Mouse (Mus musculus) embryo, embryonic 11.5 days (tissue): Measurements from ENCODE around the gene Slc1a3.

ENCODE experiments used
- DNase-seq: peaks from one replicate; pipeline ENCODE4 v3.0.0-alpha.2; 2012; ENCODE audit warnings: low read depth, low spot score

Slc1a3 gene

DNA sequence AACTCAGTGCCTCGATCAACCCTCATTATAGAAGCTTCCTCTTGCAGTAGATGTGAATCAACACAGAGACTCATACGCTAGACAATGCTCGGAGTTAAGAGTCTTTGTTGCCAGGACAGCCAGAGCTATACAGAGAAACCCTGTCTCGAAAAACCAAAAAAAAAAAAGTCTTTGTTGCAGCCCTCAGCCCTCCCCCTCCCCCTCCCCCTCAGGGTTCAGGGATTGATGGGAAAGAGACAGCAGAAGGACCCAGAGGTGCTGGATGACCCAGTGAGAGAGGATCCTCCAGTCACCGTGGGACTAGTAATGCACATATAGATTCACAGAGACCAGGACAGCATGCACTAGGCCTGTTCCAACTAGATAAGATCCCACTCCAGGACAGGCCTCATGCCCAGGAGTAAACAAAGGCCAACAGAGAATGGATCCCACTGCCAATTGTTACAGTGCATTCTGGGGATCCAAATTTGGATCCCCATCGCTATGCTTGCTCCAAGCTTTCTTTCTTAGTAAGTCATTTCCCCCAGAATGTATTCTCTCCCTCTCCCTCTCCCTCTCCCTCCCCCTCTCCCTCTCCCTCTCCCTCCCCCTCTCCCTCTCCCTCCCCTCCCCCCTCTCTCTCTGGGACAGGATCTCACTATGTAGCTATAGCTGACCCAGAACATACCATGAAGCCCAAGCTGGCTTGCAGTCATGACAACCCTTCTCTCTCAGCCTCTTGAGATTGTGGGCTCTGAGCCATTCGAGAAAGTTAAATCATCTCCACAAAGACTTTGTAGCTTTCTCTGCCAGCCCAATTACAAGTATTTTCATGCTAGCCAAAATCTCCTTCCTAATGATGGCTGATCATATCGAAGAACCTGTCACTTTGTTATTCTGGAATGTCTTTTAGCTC, 52.2 kb downstream of the Slc1a3 start:
- no peak for DNase-seq

DNA sequence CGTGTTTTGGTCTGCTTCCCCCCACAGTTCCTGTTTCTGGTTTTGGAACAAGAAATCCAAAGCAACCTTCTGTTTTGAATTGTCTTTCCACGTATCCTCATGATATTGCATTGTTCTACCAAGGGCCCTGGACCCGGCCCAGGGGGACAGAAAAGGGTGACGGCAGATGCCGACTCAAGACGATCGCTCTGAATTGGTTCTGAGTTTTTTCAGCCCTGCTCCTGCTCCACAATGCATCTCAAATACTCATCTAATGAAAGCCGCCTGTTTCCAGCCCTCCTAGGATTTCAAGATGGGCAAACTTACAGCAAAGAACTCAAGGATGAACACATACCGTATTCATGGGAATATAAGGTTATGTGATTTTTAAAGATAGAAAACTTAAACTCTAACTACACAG, 55.3 kb downstream of the Slc1a3 start:
- DNase-seq: no peak

DNA sequence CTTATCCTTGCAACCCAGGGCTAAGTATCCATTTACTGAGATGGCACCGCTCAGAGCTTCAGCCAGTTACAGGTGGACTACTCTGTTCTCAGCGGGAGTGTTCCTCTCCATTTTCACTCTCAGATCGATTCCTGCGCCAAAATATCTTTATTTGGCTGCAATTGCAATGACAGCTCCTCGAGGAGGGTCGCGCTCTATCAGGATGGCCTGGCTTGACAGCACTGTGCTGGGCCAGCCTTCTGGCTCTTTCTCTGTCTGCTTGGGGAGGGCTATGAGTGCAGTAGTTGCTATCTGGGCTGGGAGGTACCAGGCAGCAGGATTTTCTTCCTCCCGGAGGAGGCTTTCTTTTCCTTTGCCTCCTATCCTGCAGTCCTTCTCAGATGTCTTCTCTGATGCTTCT, 57.9 kb downstream of the Slc1a3 start:
- DNase-seq: no peak

- no peak for DNase-seq
Observed at GRCm38 (mm10) chr15:8643997-8644692, 66.4 kb downstream of the Slc1a3 start.

DNA sequence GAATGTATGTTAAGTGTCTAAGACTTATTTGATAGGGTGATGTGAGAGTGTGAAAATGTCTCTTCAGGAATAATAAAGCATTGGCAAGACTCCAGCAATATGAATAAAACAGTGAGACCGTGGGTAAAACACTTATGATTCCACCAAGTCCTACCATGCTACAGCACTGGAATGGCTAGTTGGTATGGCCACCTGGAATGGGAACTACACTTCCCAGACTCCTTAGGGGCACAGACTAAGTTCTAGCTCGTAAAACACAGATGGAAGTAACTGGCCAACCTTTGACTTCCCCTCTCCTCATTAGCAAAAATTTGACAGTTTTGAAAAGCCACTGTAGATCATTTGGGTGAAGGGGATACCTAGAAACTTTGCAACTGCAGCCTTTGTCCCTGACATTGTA, 70.7 kb downstream of the Slc1a3 start:
- no peak for DNase-seq

DNA sequence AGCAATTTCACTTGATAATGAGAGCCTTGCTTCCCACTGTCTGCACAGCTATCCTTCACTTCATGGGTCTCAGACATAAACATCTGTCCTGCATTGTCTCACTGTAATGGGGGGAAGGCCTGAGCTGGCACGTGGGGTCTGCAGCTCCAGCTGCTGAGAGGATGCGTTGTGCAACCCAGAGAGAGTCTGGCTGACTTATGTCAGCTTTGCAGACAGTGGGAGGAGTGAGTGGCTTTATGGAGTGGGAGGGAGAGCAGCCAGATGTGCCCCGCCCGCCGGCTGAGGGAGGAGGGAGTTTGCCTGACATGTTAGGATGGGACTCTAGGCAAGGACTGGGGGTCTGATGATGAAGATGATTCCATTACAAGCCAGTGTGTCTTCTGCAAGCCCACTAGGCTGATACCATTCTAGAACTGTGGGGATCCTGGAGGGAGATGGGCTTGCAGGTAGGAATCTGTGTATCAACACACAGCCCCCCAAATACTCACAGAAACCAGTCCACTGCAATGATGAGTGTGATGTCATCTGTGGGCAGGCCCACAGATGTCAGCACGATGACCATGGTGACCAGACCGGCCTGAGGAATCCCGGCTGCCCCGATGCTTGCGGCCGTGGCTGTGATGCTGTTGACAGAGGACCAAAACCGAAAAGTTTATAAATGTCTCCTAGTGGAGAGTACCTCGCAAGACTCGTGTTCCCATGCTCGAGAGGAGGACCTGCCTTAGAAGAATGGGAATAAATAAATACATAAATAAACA, 71.8 kb downstream of the Slc1a3 start:
- no peak for DNase-seq

DNA sequence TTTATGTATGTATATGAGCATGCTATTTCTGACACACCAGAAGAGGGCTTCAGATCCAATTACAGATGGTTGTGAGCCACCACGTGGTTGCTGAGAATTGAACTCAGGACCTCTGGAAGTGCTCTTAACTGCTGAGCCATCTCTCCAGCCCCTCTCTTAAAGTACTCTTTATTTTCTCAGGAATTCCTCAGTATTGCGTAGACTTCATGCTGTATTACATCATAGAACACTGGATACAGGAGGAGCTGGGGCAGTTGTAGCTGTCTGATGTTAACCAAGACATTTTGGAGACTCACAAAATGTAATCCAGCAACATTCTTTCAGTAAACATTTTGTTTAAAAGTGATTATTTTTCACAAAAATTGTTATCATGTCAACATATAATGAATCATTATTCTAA, 73.3 kb downstream of the Slc1a3 start:
- no peak for DNase-seq

DNA sequence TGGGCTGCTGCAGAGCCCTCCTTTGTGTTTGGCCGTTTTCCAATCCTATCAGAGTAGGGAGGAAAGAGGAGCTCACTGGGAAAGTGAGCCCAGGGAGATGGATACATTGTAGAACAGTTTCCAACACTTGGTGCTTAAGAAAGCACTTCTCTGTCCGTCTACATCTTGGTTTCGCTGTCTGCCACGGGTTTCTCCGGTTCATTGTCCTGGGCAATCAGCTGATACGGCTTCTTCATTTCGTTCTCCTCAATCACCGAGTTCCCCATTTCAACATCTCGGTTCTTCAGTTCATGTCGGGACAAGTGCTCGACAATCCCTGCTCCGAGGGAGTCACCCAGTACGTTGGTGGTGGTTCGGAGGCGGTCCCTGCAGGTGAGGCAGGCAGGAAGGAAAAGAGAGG, 74.6 kb downstream of the Slc1a3 start:
- DNase-seq: no peak

DNA sequence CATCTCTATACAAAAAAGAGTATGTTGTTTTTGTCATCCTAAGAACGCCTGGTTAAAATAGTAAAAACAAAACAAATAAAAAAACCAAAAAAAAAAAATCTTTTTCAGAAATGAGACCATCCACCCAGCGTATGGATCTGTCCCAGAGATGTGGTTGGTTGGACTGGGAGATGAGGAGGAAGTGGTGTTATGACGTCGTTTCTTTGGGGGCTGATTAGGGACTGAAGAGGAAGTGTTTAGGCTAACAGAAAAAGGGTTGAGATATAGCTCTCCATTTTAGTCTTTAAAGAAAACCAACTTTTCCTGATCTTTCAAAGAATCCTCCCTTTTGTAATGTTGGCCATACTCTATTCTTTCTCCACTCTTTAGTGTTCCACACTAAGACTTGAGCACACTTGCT, 75.8 kb downstream of the Slc1a3 start:
- no peak for DNase-seq

- no peak for DNase-seq
Observed at GRCm38 (mm10) chr15:8634355-8634754, 76.2 kb downstream of the Slc1a3 start.

- DNase-seq: no peak
Observed at GRCm38 (mm10) chr15:8633375-8633774, 77.2 kb downstream of the Slc1a3 start.

GRCm38 (mm10) chr15:8632361-8632760, 78.2 kb downstream of the Slc1a3 start:
- DNase-seq: no peak

DNA sequence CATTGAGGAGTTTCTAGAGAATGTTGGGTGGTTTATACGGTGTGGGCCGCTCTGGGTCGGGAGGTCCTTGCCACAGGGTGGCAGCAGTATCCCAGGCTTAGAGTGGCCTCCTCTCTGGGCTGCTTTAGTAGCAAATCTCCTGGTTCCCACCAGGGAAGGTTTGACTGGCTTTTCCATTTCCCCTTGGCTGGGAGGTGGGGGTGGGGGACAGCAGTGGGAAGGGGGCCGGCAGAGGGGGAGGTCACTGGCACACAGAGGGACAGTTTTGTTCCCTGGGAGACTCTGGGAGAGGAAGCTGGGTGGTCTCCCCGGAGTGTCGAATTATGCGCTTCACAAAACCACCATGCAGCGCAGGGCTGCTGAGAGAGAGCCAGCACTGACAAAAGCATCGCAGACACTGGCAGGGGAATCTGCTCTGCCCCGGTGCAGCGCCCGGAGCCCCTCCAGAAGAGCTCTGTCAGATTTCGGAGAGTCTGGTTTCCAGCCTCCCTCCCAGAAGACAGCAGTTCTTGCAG, 81.2 kb downstream of the Slc1a3 start:
- DNase-seq: peak; percentile 70

DNA sequence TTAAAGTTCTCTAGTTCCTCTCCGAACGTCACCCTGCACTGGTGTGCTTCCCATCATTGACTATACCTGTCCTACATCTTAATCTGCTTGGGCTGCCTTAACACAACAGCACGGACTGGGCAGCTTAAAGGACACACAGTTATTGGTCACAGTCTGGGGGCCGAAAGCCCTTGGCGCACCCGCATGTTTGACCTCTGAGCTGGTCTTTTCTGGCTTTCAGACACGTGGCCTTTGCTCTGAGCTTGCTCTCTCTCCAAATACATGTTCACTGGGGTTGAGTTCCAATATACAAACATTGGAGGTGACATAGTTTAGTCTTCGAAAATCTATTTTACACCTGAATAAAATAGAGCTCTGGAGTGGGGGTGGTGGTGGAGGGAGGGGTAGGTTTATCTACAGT, 82.4 kb downstream of the Slc1a3 start:
- no peak for DNase-seq

GRCm38 (mm10) chr15:8627097-8627537, 83.4 kb downstream of the Slc1a3 start:
- no peak for DNase-seq

DNA sequence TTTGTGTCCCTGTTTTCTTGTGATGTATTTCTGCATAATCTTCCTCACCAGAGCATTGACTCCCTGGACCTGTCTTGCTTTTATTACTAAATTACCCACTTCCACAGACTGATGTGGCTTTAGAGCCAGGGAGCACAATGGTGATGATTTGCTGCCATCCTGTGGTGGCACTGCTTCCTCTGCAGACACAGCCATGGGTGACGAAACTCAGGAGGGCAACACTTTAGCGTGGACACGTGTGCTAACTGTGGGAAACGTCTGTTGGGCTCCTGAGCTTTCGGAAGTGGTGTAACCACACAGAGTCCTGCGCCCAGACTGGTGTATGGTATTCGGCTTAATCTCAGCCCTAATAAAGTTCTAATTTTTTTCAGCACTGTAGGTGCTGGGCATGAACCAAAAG, 85.2 kb downstream of the Slc1a3 start:
- no peak for DNase-seq

GRCm38 (mm10) chr15:8623879-8624278, 86.7 kb downstream of the Slc1a3 start:
- DNase-seq: no peak

- no peak for DNase-seq
Observed at GRCm38 (mm10) chr15:8619479-8620026, 91.0 kb downstream of the Slc1a3 start.

- no peak for DNase-seq
Observed at GRCm38 (mm10) chr15:8616290-8616689, 94.3 kb downstream of the Slc1a3 start.

GRCm38 (mm10) chr15:8615511-8616224, 94.9 kb downstream of the Slc1a3 start:
- no peak for DNase-seq

GRCm38 (mm10) chr15:8614701-8615100, 95.9 kb downstream of the Slc1a3 start:
- no peak for DNase-seq
